Mouse (Mus musculus) lung, postnatal 0 days (tissue): ENCODE data around the gene Stxbp3. TPM values are rescaled to one million over a fixed set of nuclear protein-coding genes. Genes with fewer than 3 reads are reported as not detected.

Experiments used
- ATAC-seq: fragments of 200-750 bp; cut with Nextera tagmentation; 2 replicates; pipeline ENCODE4 v1.8.0; 2017; ENCODE audit warnings: moderate library complexity
- DNase-seq: peaks from one replicate; pipeline ENCODE4 v3.0.0-alpha.2; 2016; ENCODE audit warnings: low spot score
- H3K27ac ChIP-seq: fragments of 300-500 bp; sonication (generic); 2 replicates; pipeline ENCODE4 v1.5.1; 2014; ENCODE audit warnings: antibody characterized with exemption, mild to moderate bottlenecking, low read length, mixed read lengths
- H3K27me3 ChIP-seq: fragments of 300-500 bp; sonication (generic); replicated peaks from 2 replicates; pipeline ENCODE4 v1.6.1; 2014; ENCODE audit warnings: low read length, mixed read lengths; ENCODE audit not compliant: insufficient read depth
- H3K36me3 ChIP-seq: fragments of 300-500 bp; sonication (generic); 2 replicates; pipeline ENCODE4 v1.6.1; 2014; ENCODE audit warnings: low read length, mixed read lengths; ENCODE audit not compliant: insufficient read depth
- H3K4me1 ChIP-seq: fragments of 300-500 bp; sonication (generic); 2 replicates; pipeline ENCODE4 v1.6.1; 2014; ENCODE audit warnings: antibody characterized with exemption, low read depth, low read length, mixed read lengths; ENCODE audit not compliant: insufficient read depth
- H3K4me2 ChIP-seq: fragments of 300-500 bp; sonication (generic); replicated peaks from 2 replicates; pipeline ENCODE4 v1.6.1; 2014; ENCODE audit warnings: low read depth, mild to moderate bottlenecking, low read length, moderate library complexity, mixed read lengths
- H3K4me3 ChIP-seq: fragments of 300-500 bp; sonication (generic); 2 replicates; pipeline ENCODE4 v1.5.1; 2014; ENCODE audit warnings: low read depth, low read length
- H3K9ac ChIP-seq: fragments of 300-500 bp; sonication (generic); replicated peaks from 2 replicates; pipeline ENCODE4 v1.6.1; 2014; ENCODE audit warnings: low read depth, mild to moderate bottlenecking
- H3K9me3 ChIP-seq: fragments of 300-500 bp; sonication (generic); 2 replicates; pipeline ENCODE4 v1.6.1; 2016; ENCODE audit warnings: low read length, mixed read lengths
- CTCF ChIP-seq: IDR thresholded peaks from 2 replicates; pipeline ENCODE4 v1.5.1; 2016; ENCODE audit warnings: antibody characterized with exemption, mild to moderate bottlenecking
- EP300 ChIP-seq: IDR thresholded peaks from 2 replicates; pipeline ENCODE4 v1.6.1; 2016; ENCODE audit warnings: antibody characterized with exemption, mild to moderate bottlenecking, control low read depth
- WGBS: fragments of 180-500 bp; shearing (Covaris S2); extraction: QIAGEN DNeasy Blood & Tissue Kit; methylation state at CpG from one replicate; pipeline ENCODE4 v1.1.7; 2014; 5-methylcytosine and 5-hydroxymethylcytosine counted together
- polyA plus RNA-seq: library from polyadenylated mRNA; unstranded; fragments of >200 nt; fragmentation: Nextera tagmentation; extraction: Ambion mirVana; gene quantifications from 2 replicates; pipeline ENCODE4 v1.2.1, GENCODE M21; 2015

Stxbp3 gene
- polyA plus RNA-seq, 1 experiment from 2014 or later = 58.1 TPM

DNA sequence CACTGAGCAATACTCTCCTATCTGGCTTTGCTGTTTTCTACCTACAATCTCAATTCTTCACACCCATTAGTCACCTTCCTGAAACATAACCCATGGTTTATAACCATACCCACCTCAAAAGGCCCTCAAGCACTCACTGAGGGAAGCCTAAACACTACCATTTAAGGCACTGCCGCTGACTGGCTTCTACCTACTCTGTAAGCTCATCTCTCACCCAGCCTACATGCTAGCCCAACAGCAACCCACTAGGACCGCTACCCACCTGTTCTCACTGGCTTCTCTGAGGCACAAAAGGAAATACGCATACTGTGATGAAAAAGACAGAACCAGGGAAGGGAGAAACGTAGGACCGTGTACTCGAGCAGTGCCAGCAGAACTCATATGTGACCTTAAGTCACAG is 8.6 kb downstream of the Stxbp3 start:
- no peaks in the 10 kb centered on the region for H3K36me3 ChIP-seq
- DNase-seq (no peak), ATAC-seq (no peak)
- peak overlapping the region; percentile 29; the same call in 1 of the 2 replicates for H3K27ac ChIP-seq
- TF ChIP-seq EP300 = no peak
- H3K4me1 ChIP-seq = 0 out of 2 replicates have a peak, but pooled peaks cover 3% of the 10 kb centered on the region
- no peak overlapping the region for H3K4me2 ChIP-seq
- no peak overlapping the region for H3K4me3 ChIP-seq
- H3K27me3 ChIP-seq = no peaks in the 10 kb centered on the region
- H3K9me3 ChIP-seq = no peaks in the 10 kb centered on the region
- H3K9ac ChIP-seq = no peak overlapping the region
- 92% methylated on average over 6 of the region's 6 CpGs for WGBS

GRCm38 (mm10) chr3:108830493-108830892 is 9.8 kb downstream of the Stxbp3 start:
- ATAC-seq = peak; percentile 97
- DNase-seq = peak; percentile 87
- peaks cover 3% of the 10 kb centered on the region; the same call in 1 of the 2 replicates for H3K36me3 ChIP-seq
- H3K9ac ChIP-seq = no peak overlapping the region
- peak; percentile 47; the same call in 1 of the 2 replicates for TF ChIP-seq EP300
- no peak for TF ChIP-seq CTCF
- H3K4me2 ChIP-seq = no peak overlapping the region
- no peak overlapping the region for H3K4me3 ChIP-seq
- WGBS = 59% methylated on average over 11 of the region's 11 CpGs
- 0 out of 2 replicates have a peak, but pooled peaks cover 3% of the 10 kb centered on the region for H3K4me1 ChIP-seq
- H3K27ac ChIP-seq = peak overlapping the region; percentile 29; the same call in 1 of the 2 replicates
- no peaks in the 10 kb centered on the region for H3K27me3 ChIP-seq
- H3K9me3 ChIP-seq = no peaks in the 10 kb centered on the region

GRCm38 (mm10) chr3:108815631-108816030 is 24.7 kb downstream of the Stxbp3 start:
- ATAC-seq (no peak), DNase-seq (no peak)
- TF ChIP-seq CTCF = no peak
- TF ChIP-seq EP300 = no peak
- Histone ChIP-seq H3K36me3 (peaks cover 31% of the 10 kb centered on the region; the same call in 1 of the 2 replicates), H3K9me3 (no peaks in the 10 kb centered on the region), H3K27me3 (no peaks in the 10 kb centered on the region), H3K4me2 (no peak overlapping the region), H3K9ac (no peak overlapping the region), H3K27ac (no peak overlapping the region), H3K4me1 (no peaks in the 10 kb centered on the region), H3K4me3 (no peak overlapping the region)
- 76% methylated on average over 4 of the region's 4 CpGs for WGBS

GRCm38 (mm10) chr3:108810747-108811263 is 29.5 kb downstream of the Stxbp3 start:
- Histone ChIP-seq H3K36me3 (peaks cover 25% of the 10 kb centered on the region; the same call in 1 of the 2 replicates), H3K4me3 (no peak overlapping the region), H3K27me3 (no peaks in the 10 kb centered on the region), H3K9me3 (no peaks in the 10 kb centered on the region), H3K4me2 (no peak overlapping the region), H3K27ac (no peak overlapping the region), H3K4me1 (no peaks in the 10 kb centered on the region), H3K9ac (no peak overlapping the region)
- TF ChIP-seq EP300 = peak; percentile 10; the same call in 1 of the 2 replicates
- no peak for TF ChIP-seq CTCF
- peak; percentile 79 for ATAC-seq
- DNase-seq = peak; percentile 44
- 57% methylated on average over 4 of the region's 4 CpGs for WGBS

- ATAC-seq = no peak
- Histone ChIP-seq H3K9ac (no peak overlapping the region), H3K9me3 (no peaks in the 10 kb centered on the region), H3K4me2 (no peak overlapping the region), H3K4me1 (no peaks in the 10 kb centered on the region), H3K27ac (no peak overlapping the region), H3K4me3 (no peak overlapping the region), H3K27me3 (no peaks in the 10 kb centered on the region), H3K36me3 (peaks cover 36% of the 10 kb centered on the region)
- no peak for DNase-seq
- 87% methylated on average over 5 of the region's 5 CpGs for WGBS
- TF ChIP-seq CTCF (no peak), EP300 (no peak)
These were observed 34.7 kb downstream of the Stxbp3 start for GRCm38 (mm10) chr3:108805622-108806021.

GRCm38 (mm10) chr3:108798375-108798774 is 42.0 kb downstream of the Stxbp3 start:
- no peak overlapping the region for H3K4me2 ChIP-seq
- H3K9me3 ChIP-seq = no peaks in the 10 kb centered on the region
- DNase-seq (peak; percentile 37), ATAC-seq (no peak)
- H3K27me3 ChIP-seq = no peaks in the 10 kb centered on the region
- TF ChIP-seq CTCF (peak; percentile 48), EP300 (no peak)
- H3K36me3 ChIP-seq = peaks cover 45% of the 10 kb centered on the region
- 77% methylated on average over 2 of the region's 2 CpGs for WGBS
- H3K9ac ChIP-seq = no peak overlapping the region
- no peak overlapping the region for H3K4me3 ChIP-seq
- no peak overlapping the region for H3K27ac ChIP-seq
- H3K4me1 ChIP-seq = no peaks in the 10 kb centered on the region
